Mouse (Mus musculus): ENCODE measurements around the gene Stac2. TPM values are rescaled to one million over a fixed set of nuclear protein-coding genes. Genes with fewer than 3 reads are reported as not detected.

Gene Stac2
- polyA plus RNA-seq, 1 experiment from 2014 or later: 0.11 TPM

DNA sequence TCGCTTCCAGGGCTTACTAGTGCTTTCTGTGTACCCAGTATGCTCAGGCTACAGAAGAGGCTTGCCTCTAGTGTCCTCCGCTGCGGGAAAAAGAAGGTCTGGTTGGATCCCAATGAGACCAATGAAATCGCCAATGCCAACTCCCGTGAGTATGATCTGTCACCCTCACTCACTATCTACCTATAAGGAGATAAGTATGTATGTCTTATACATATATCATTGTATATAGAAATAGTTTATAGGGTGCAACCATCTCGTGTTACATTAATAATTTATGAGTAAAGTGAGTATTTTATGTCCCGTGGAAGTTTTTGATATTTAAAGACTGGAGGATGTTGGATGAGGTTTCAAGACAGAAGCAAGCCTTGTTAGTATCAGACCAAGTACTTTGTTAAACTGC is 25.5 kb downstream of the Stac2 start:
- H3K27ac ChIP-seq (ENCODE audit: low read length): peak overlapping the region; percentile 78; the same call in 1 of the 2 replicates
- H3K36me3 ChIP-seq (ENCODE audit: control insufficient read depth, insufficient read depth, low read length): peaks cover 30% of the 10 kb centered on the region
- no peak for ATAC-seq (ENCODE audit: low read depth)
- H3K4me1 ChIP-seq (replicated peaks; ENCODE audit: control insufficient read depth, insufficient read depth, low read length): peaks cover 17% of the 10 kb centered on the region
- peak overlapping the region; percentile 75 for H3K4me3 ChIP-seq (ENCODE audit: low read length)
- H3K27me3 ChIP-seq (ENCODE audit: control insufficient read depth, insufficient read depth, low read depth, low read length): no peaks in the 10 kb centered on the region
- H3K9ac ChIP-seq (ENCODE audit: low read length): peak overlapping the region; percentile 98
- WGBS: 13% methylated on average over 7 of the region's 7 CpGs
- H3K9me3 ChIP-seq (ENCODE audit: control insufficient read depth, low read length): no peaks in the 10 kb centered on the region
- peak overlapping the region; percentile 88 for H3K4me2 ChIP-seq (ENCODE audit: low read depth, low read length)

DNA sequence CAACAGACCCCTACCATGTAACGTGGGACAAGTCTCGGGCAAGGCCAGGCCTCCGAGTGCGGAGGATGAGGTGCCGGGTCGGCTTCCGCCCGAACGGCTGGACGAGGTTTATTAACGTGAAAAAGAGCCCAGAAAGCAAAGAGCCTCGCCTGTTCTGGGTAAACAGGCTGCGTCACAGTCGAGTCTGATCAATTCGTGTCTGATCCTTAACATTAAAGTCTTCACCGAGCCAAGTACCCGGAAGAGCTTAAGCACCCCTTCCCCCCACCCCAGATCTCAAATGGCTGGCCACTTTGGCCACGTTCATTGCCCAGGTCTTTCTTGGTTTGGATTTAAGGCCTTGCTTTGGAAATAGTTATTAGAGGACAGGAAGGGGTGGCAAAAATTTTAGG is 26.0 kb downstream of the Stac2 start:
- WGBS: under 1% methylated on average over 18 of the region's 18 CpGs

DNA sequence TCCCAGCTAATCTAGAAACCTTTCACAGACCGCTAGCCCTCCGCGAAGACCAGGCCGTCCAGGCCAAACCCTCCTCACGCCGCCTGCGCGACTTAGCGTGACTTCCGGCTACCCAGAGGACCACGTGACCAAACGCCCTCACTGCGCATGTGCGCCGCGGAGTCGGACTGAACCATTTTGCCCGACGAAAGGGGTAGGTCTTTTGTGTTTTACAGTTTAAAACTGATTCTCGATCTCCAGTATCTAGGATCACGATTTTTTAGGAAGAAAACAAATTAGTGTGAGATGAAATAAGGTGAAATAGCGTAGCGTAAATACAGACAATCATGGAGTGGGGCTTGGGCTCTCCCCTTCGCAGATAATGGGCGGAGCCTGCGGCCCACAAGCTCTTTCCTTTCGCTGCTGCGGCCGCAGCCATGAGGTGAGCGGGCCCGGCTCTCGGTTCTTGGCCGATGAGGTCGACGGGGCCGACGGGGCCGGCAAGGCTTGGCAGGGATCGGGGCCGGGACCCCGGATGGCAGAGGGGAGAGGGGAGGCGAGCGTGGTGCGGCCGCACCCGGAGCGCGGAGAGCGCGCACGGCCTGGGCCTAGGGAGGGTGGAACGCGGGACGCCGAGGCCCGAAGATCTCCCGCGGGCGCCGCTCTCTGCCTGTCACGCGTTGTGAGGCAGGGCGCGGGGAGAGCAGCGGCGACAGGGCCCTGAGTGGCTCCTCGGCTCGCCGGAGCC is 26.5 kb downstream of the Stac2 start, which contains the start of gene Rpl19:
Rpl19 (plus strand) TSS at position 141 of the 727 bp plus-strand sequence.
- peak within 1 kb of the TSS; percentile 78 for H3K27ac ChIP-seq (ENCODE audit: low read length)
- H3K4me3 ChIP-seq (ENCODE audit: low read length): peak within 1 kb of the TSS; percentile 75
- peaks cover 30% of the 10 kb centered on the region for H3K36me3 ChIP-seq (ENCODE audit: control insufficient read depth, insufficient read depth, low read length)
- WGBS: under 1% methylated on average over 64 of the region's 69 CpGs
- peak within 1 kb of the TSS; percentile 98 for H3K9ac ChIP-seq (ENCODE audit: low read length)
- H3K27me3 ChIP-seq (ENCODE audit: control insufficient read depth, insufficient read depth, low read depth, low read length): no peaks in the 10 kb centered on the region
- H3K9me3 ChIP-seq (ENCODE audit: control insufficient read depth, low read length): no peaks in the 10 kb centered on the region
- H3K4me2 ChIP-seq (ENCODE audit: low read depth, low read length): peak within 1 kb of the TSS; percentile 88
- peaks cover 21% of the 10 kb centered on the region for H3K4me1 ChIP-seq (replicated peaks; ENCODE audit: control insufficient read depth, insufficient read depth, low read length)
- ATAC-seq (ENCODE audit: low read depth): peak; percentile 82

More for the DNA sequence above, 26.0 kb downstream of the Stac2 start:
- Histone ChIP-seq H3K27ac (ENCODE audit: low read length) (peak overlapping the region; percentile 78), H3K9ac (ENCODE audit: low read length) (peak overlapping the region; percentile 98), H3K36me3 (ENCODE audit: control insufficient read depth, insufficient read depth, low read length) (peaks cover 30% of the 10 kb centered on the region), H3K27me3 (ENCODE audit: control insufficient read depth, insufficient read depth, low read depth, low read length) (no peaks in the 10 kb centered on the region), H3K4me2 (ENCODE audit: low read depth, low read length) (peak overlapping the region; percentile 88), H3K9me3 (ENCODE audit: control insufficient read depth, low read length) (no peaks in the 10 kb centered on the region), H3K4me3 (ENCODE audit: low read length) (peak overlapping the region; percentile 75), H3K4me1 (replicated peaks; ENCODE audit: control insufficient read depth, insufficient read depth, low read length) (peaks cover 17% of the 10 kb centered on the region)
- no peak for ATAC-seq (ENCODE audit: low read depth)

DNA sequence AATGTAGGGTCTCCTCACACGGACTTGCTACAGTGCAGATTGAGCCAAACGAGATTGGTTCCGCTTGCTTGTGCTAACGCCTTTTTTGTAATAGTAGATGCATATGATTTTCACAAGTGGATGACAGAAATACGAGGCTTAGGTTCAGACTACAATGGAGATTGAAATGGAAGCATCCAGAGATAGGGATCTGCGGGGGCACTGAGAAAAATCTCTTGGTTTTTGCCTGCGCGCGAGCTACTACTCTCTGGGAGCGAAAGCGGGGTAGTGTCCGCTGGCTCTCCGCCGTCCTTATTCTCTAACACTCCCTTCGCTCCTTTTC is 27.1 kb downstream of the Stac2 start:
- Histone ChIP-seq H3K27me3 (ENCODE audit: control insufficient read depth, insufficient read depth, low read depth, low read length) (no peaks in the 10 kb centered on the region), H3K9ac (ENCODE audit: low read length) (peak overlapping the region; percentile 98), H3K4me1 (replicated peaks; ENCODE audit: control insufficient read depth, insufficient read depth, low read length) (peaks cover 26% of the 10 kb centered on the region), H3K27ac (ENCODE audit: low read length) (peak overlapping the region; percentile 78), H3K36me3 (ENCODE audit: control insufficient read depth, insufficient read depth, low read length) (peaks cover 30% of the 10 kb centered on the region), H3K4me3 (ENCODE audit: low read length) (peak overlapping the region; percentile 75), H3K4me2 (ENCODE audit: low read depth, low read length) (peak overlapping the region; percentile 88), H3K9me3 (ENCODE audit: control insufficient read depth, low read length) (no peaks in the 10 kb centered on the region)
- 4% methylated on average over 15 of the region's 15 CpGs for WGBS
- no peak for ATAC-seq (ENCODE audit: low read depth)

DNA sequence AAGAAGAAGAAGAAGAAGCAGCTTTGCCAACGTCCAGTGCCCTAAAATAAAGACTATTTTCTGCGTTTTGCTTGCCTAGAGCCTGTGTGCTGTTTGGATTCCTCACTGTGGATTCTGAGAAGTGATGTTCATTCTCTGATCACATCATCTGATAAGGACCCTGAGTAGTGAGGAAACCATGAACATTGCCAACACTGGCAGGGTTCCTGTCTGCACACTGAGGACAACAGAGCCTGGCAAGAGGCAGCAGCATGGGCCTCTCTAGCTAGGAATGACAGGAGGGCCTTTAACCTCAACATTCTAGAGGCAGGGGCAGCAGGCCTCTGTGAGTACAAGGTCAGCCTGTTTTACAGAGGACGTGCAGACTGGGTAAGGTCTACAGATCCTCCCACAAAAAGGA is 28.7 kb downstream of the Stac2 start:
- Histone ChIP-seq H3K36me3 (ENCODE audit: control insufficient read depth, insufficient read depth, low read length) (peaks cover 14% of the 10 kb centered on the region), H3K9me3 (ENCODE audit: control insufficient read depth, low read length) (no peaks in the 10 kb centered on the region), H3K4me2 (ENCODE audit: low read depth, low read length) (no peak overlapping the region), H3K4me3 (ENCODE audit: low read length) (no peak overlapping the region), H3K27me3 (ENCODE audit: control insufficient read depth, insufficient read depth, low read depth, low read length) (no peaks in the 10 kb centered on the region), H3K9ac (ENCODE audit: low read length) (no peak overlapping the region), H3K4me1 (replicated peaks; ENCODE audit: control insufficient read depth, insufficient read depth, low read length) (peaks cover 30% of the 10 kb centered on the region), H3K27ac (ENCODE audit: low read length) (no peak overlapping the region)
- 79% methylated on average over 3 of the region's 3 CpGs for WGBS
- no peak for ATAC-seq (ENCODE audit: low read depth)

DNA sequence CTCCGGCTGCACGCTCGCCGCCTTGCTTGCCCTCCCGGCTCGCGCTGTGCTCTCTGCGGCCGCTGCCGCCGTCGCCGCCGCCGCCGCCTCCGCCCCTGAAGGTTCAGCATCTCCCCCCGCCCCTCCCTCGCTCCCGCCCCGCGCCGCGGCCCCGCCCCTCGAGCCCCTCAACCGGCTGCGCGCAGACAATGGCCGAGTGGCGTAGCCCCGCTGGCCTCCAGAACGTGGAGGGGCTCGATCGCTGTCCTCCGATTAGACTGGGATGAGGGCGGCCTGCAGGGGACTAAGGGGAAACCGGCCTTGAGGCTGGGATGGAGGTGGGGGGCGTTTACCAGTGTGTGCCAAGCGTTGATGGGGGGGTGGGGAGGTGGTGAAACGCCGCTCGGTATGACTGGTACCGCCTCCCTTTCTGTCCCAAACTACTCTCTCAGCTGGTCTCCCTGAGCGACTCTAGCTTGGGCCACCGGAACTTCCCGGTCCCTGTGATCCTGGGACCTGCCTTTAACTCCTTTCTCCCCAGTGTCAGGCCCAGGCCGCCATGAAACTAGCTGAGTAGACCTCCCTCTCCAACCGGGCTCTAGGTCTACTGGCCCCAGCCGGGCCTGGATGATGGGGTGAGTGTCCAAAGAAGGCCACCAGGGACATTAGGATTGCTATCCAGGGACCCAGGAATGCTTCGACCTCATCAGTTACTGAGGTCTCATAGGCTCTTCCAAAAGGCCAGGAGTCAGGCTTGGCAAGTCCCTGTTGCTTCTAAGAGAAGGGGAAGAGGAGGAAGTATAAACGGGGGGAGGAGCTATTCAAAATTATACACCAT is 30.5 kb downstream of the Stac2 start, which contains the start of gene Cacnb1:
Cacnb1 (minus strand) TSS at position 480 of the 817 bp plus-strand sequence.
- peaks cover 25% of the 10 kb centered on the region for H3K4me1 ChIP-seq (replicated peaks; ENCODE audit: control insufficient read depth, insufficient read depth, low read length)
- H3K9me3 ChIP-seq (ENCODE audit: control insufficient read depth, low read length): no peaks in the 10 kb centered on the region
- H3K27ac ChIP-seq (ENCODE audit: low read length): peak within 1 kb of the TSS; percentile 75
- H3K4me2 ChIP-seq (ENCODE audit: low read depth, low read length): peak within 1 kb of the TSS; percentile 99
- WGBS: under 1% methylated on average over 47 of the region's 52 CpGs
- H3K4me3 ChIP-seq (ENCODE audit: low read length): peak within 1 kb of the TSS; percentile 78
- no peaks in the 10 kb centered on the region for H3K27me3 ChIP-seq (ENCODE audit: control insufficient read depth, insufficient read depth, low read depth, low read length)
- peak within 1 kb of the TSS; percentile 84 for H3K9ac ChIP-seq (ENCODE audit: low read length)
- ATAC-seq (ENCODE audit: low read depth): peak; percentile 68
- no peaks in the 10 kb centered on the region for H3K36me3 ChIP-seq (ENCODE audit: control insufficient read depth, insufficient read depth, low read length)

DNA sequence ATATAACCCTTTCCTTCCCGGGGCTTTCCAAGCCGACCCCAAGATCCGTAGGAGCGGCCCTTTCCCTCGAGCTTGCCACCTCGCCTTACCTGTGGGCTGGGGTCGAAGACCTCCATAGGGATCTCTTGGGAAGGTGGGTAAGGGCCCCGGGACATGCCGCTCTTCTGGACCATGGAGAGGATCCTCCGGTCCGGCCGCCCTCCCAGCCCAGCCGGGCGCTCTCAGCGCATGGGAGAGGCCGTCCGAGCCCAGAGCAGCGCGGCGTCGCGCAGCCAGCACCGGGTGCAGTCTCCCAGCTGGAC is 31.1 kb downstream of the Stac2 start:
- H3K9ac ChIP-seq (ENCODE audit: low read length): peak overlapping the region; percentile 84
- 0% methylated on average over 23 of the region's 23 CpGs for WGBS
- no peaks in the 10 kb centered on the region; the same call in 1 of the 2 replicates for H3K36me3 ChIP-seq (ENCODE audit: control insufficient read depth, insufficient read depth, low read length)
- no peaks in the 10 kb centered on the region for H3K27me3 ChIP-seq (ENCODE audit: control insufficient read depth, insufficient read depth, low read depth, low read length)
- H3K4me2 ChIP-seq (ENCODE audit: low read depth, low read length): peak overlapping the region; percentile 99
- H3K27ac ChIP-seq (ENCODE audit: low read length): peak overlapping the region; percentile 75
- no peak for ATAC-seq (ENCODE audit: low read depth)
- H3K9me3 ChIP-seq (ENCODE audit: control insufficient read depth, low read length): no peaks in the 10 kb centered on the region
- peaks cover 23% of the 10 kb centered on the region for H3K4me1 ChIP-seq (replicated peaks; ENCODE audit: control insufficient read depth, insufficient read depth, low read length)
- H3K4me3 ChIP-seq (ENCODE audit: low read length): peak overlapping the region; percentile 78

DNA sequence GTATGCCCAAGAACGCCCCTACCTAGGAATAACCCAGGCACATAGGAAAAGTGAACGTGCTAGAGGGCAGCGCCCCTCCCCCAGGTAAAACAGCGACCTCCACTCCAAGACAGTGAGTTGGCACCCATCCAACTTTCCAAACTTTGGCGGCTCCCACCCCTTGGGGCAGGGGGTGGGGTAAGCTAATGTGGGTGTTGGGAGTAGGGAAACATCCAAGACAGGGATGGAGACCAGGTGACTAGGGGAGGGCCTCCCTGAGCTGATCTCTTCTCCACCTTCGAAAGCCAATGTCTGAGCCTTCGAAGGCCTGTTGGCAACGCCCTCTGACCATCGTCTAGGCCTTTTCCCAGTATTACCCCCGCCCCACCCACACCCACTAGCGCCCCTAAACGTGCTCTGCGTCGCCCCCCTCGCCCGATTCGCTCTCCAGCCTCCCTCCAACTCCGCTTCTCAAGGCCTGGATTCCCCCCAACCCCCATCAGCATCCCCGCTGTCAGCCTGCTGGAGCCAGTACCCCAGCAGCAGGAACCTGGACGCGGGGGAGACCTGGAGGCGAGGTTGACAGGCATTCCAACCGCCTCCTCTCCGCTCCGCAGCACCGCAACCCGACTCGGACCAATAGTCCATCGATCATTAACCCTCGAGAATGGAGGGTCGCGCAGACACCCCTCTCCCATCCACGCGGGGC is 31.6 kb downstream of the Stac2 start:
- H3K4me2 ChIP-seq (ENCODE audit: low read depth, low read length): peak overlapping the region; percentile 99
- no peaks in the 10 kb centered on the region for H3K27me3 ChIP-seq (ENCODE audit: control insufficient read depth, insufficient read depth, low read depth, low read length)
- H3K27ac ChIP-seq (ENCODE audit: low read length): peak overlapping the region; percentile 75
- peak; percentile 5; the same call in 1 of the 2 replicates for ATAC-seq (ENCODE audit: low read depth)
- H3K9ac ChIP-seq (ENCODE audit: low read length): peak overlapping the region; percentile 84
- peaks cover 23% of the 10 kb centered on the region for H3K4me1 ChIP-seq (replicated peaks; ENCODE audit: control insufficient read depth, insufficient read depth, low read length)
- H3K9me3 ChIP-seq (ENCODE audit: control insufficient read depth, low read length): no peaks in the 10 kb centered on the region
- no peaks in the 10 kb centered on the region; the same call in 1 of the 2 replicates for H3K36me3 ChIP-seq (ENCODE audit: control insufficient read depth, insufficient read depth, low read length)
- 4% methylated on average over 32 of the region's 34 CpGs for WGBS
- peak overlapping the region; percentile 78 for H3K4me3 ChIP-seq (ENCODE audit: low read length)

DNA sequence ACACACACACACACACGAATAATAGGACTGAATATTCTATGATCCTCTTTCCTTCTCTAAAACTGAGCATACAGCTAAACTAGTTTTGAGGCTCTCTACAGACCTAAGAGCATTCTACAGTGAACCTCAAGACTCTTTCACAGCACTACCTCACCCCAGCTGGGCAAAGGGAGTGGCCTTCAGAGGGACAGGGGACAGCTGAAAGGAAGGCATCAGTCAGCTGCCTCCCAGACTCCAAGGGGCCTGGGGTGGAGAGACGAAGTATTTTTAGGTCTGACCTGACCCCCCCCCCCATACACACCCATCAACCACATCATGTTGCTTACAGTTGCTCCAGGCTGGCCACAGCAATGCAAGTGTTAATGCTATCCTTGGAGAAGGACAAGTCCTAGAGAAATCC is 32.1 kb downstream of the Stac2 start:
- peak overlapping the region; percentile 78 for H3K4me3 ChIP-seq (ENCODE audit: low read length)
- H3K27ac ChIP-seq (ENCODE audit: low read length): no peak overlapping the region
- WGBS: 31% methylated on average over 2 of the region's 2 CpGs
- no peaks in the 10 kb centered on the region for H3K9me3 ChIP-seq (ENCODE audit: control insufficient read depth, low read length)
- H3K4me1 ChIP-seq (replicated peaks; ENCODE audit: control insufficient read depth, insufficient read depth, low read length): peaks cover 22% of the 10 kb centered on the region
- H3K9ac ChIP-seq (ENCODE audit: low read length): no peak overlapping the region
- no peaks in the 10 kb centered on the region; the same call in 1 of the 2 replicates for H3K36me3 ChIP-seq (ENCODE audit: control insufficient read depth, insufficient read depth, low read length)
- no peaks in the 10 kb centered on the region for H3K27me3 ChIP-seq (ENCODE audit: control insufficient read depth, insufficient read depth, low read depth, low read length)
- no peak for ATAC-seq (ENCODE audit: low read depth)
- H3K4me2 ChIP-seq (ENCODE audit: low read depth, low read length): peak overlapping the region; percentile 99
